Mouse (Mus musculus) c-Kit-negative CD71-positive TER-119-positive erythroid progenitor cells, embryonic 14.5 days (primary cell): Measurements from ENCODE around the gene Stard3.

ENCODE experiments used
- DNase-seq: peaks from one replicate; pipeline ENCODE4 v3.0.0-alpha.2; 2013; ENCODE audit warnings: low read depth, low spot score

Gene Stard3

DNA sequence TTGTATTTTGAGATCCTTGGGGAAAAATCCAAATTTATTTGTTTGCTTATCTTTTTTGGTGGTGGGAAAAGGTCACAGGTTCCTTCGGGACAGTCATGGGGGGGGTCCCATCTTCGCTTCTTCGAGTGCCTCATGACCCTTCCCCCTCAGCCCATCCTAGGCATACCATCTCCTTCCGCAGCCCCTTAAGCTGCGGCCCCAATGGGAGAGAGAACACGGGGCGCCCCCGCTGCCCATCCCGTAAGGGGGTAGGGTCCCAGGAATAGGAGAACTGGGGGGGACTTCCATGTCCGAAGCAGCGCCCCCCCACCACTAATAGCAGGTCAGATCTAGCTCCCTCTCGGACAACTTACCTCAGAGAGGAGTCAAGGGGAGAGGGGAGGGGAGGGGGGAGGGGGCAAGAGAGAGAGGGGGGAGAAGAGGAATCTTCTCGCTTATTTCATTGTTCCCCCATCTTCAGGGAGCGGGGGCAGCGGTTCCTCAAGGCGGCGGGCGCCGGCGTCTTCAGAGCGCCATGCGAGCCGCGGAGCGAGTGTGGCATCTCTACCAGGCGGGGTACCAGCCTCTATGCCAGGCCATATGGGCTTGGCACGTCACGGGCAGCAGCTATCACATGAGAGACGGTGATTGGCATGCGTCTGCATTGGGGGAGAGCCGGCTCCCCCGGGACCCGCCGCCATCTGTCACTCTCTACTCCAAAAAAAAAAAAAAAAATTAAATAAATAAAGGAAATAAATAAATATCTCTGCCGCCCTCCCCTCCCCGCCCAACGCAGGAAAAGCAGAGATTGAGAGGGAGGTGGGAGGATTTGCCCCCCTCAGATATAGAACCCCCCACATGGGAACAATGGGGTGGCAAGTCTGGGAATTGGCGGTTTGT, 28.8 kb upstream of the Stard3 start, which contains the start of gene Neurod2:
Gene Neurod2, minus strand, starts transcription at position 568 of the 879 bp plus-strand sequence.
- no peak for DNase-seq

DNA sequence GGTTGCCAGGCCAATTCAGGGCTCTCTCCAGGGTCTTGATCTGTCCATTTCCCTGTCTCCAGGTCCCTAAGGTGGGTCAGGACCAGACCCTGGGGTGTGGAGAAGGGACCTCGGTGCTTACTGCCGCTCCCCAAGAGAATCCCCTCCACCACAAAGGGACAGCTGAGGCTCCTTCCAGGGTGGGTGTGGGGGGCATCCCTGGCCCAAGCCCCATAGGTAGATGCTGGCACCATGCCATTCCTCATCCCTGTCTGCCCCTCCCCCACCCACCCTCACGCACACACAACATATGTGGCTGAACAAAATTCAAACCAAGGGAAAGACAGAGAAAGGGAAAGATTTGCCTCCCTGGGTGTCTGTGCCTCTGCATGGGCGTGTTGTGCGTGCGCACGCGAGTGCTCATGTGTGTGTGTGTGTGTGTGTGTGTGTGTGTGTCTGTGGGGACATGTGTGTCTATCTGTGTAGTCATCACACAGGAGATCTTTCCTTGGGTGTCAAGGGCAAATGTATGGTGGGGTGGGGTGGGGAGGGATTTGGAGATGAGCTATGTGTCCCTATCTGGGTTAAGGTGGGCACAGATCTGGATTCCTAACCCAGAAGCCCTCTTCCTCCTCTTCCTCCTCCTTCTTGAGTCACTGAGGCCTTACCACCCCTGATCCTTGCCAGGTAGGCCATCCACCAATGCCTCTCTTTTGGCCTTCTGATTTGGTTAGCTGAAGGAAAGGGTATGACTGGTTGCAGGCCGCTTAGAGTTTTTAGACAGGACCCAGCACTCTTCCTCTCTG, 28.0 kb upstream of the Stard3 start:
- no peak for DNase-seq

DNA sequence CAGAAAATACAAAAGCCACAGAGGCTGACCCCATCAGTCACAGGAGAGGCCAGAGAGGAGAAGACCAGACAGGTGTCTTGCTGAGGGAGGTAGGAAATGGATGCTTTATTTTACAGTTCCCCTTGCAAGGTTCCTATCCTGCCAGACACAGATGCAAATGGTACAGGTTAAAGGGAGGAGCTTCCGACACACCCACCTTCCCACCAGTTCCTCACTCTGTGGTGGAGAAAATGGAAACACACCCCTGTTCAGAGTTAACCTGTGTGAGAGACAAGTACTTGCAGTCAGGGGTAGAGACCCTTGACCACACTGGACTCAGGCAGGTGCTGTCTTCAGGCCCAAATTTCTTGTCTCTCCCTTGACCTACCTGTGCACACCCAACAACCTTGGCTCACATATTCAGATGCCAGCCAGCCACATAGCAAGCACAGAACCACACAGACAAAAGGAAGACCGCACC, 27.4 kb upstream of the Stard3 start:
- DNase-seq: no peak

DNA sequence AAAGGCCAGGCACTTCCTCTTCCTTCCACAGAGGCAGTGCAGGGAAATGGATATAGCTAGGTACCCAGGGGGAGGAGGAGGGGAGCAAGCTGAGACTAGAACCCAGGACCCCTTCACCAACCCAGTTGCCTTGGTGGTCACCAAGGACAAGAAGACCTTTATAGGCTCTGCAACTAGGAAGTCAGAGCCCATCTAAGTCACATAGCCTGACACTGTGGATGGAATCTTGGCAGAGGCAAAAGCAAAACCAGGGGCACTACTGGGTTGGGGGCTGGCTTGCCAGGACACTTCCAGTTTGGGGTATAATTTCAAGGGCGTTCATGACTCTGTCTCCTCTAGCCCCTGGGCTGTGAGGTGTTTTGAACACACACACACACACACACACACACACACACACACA, 26.8 kb upstream of the Stard3 start:
- no peak for DNase-seq

DNA sequence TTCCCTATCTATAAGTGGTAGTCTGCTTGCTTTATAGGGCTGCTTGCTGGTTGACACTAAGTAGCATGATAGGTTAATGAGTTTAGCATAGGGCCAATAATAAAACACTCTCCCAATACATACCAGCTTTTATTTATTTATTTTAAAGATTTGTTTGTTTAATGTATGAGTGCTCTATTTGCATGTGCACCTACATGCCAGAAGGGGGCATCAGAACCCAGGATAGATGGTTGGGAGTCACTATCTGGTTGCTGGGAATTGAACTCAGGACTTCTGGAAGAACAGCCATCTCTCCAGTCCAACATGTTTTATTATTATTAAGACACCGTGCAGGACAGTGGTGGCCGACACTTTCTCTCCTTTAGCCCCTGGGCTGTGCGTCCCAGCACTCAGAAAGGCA, 26.0 kb upstream of the Stard3 start:
- DNase-seq: no peak

DNA sequence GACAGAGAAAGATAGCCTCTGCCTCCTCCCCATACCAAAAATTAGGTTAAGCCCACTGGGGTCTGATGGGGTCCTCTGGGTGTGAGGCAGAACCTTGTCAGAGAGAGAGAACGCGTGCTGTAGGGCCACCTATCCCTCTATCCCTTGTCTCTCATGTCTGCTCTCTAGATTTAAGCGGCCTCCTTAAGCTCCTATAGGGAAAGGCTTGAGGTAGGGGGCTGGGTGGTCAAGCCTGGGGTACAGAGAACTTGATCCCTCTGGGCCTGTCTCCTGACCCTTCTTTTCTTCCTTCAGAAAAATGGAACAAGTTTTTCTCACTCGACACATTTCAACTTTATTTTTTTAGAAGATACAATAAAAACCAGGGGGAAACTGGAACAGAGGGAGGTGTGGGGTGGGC, 25.3 kb upstream of the Stard3 start:
- DNase-seq: no peak

DNA sequence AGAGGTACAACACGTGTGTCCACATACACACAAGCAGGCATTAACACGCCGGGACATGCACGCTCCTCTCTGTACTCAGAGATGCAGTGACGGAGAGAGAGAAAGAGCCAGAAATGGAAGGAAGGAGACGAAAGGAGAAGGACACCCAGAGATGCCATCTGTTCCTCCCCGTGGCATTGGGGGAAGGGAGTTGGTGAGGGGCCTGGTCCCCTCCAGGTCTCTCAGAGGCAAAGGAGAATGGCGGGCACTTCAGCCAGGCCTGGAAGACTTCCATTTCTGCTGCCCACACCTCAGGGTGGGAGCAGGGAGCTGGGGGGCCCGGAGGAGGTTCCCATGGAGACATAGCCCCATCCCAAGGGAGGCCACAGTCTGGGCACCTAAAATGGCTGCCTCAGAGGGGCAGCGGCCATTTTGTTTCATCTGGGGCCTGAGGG, 24.9 kb upstream of the Stard3 start:
- DNase-seq: no peak

DNA sequence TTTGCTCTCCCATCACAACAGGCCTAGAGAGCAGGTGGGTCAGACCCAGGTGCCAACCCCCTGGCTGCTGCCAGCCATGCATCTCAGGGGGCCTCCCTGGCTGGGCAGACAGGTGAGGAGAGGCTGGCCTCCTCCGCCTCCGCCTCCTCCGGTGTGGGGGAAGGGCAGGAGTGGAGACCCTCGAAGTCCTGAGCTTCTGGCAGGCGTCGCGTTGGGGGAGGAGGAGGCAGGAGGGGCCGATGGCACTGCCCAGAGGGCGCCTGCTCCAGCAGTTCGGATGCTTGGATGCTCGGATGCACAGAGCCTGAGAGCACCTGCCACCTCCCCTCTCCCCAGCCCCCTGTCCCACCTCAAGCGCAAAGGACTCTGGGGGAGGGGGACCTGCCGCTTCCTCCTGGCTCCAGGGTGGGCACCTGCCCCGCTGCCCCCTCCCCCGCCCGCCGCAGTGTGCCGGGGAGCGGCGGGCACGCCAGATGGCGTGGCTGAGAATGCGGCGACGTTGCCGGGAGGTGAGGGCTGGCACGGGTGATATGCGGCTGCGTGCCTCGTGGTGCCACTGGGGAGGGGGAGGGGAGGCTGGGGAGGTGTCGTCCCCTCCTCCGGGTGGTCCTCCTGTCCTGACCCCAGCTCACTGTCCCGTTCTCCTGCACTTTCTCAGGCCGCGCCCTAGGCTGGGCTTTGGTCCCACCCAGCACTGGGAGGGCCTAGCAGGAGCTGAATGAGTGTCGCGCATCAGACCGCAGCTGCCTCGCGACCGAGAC, 24.0 kb upstream of the Stard3 start:
- no peak for DNase-seq

DNA sequence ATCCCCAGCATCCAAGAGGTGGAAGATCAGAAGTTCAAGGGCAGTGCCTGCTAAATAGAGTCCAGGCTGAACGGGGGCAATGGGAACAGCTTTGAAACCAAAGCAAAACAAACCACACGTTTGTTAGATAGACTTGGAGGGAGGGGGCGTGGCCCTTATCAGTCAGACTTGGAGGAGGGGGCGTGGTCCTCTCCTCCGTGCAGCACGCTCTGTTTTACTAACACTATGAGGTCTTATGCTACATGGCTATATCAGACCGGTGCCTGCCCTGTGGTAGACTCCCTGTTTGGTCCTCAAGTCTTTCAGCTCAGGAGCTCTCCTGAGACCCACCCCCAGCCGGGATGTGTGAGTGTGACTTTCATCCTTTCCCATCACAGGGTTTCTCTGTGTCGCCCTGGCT, 22.9 kb upstream of the Stard3 start:
- no peak for DNase-seq

DNA sequence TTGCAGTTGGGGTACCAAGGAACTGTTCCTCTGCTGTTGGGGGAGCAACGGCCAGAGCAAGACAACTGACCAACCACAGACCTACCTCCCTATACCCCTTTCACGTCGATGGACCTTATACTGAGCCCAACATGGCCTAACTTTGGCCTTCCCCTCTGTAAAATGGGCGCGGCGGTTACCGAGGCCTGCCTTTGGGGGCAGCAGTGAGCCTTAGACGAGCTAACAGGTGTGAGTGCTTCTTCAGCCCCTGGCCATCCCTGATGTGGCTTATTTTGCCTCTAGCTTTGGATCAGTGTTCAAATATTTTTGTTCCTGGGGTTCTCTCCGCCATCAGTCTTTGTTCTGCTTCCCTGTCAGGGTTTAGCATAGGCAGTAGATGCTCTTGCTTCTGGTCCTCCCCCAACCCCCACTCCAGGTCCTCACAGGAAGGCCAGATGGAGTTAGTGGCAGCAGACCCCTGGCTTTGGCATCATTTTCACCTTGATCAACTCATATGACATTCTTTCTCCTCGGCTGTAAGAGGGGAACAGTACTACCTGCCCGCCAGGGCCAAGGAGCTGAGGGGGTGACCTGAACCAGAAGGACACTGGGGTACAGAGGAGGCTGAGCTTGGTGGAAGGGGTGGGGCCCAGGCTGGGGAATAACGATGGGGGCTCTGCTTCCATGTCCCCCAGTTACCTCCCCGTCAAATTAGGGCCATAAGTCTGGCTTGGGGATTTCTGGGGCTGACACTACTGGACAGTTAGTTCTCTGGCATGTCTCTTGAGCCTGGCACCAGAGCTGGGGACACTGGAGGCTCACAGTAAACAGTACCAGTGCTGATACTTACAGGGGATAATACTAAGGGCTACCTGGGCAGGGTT, 21.7 kb upstream of the Stard3 start:
- no peak for DNase-seq

DNA sequence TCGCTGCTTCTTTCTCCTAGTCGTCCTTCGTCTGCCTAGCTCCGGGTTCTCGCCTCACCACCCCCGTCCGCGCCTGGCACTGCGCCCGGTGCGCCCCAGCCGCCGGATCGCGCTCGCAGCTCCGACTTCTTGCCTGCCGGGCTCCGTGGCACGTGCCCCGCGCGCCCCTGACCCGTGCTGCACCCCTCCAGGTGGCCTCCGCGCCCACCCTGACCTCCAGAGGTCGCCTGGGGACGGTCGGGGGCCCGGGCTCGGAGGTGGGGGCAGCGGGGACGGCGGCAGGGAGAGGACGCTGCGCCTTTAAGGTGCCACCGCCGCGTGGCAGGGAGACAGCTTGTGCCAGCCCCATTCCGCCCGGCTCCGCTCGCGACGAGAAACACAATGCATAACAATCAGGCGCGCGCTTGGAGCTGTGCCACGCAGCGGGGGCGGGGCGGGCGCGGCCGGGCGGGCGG, 19.6 kb upstream of the Stard3 start:
- no peak for DNase-seq

DNA sequence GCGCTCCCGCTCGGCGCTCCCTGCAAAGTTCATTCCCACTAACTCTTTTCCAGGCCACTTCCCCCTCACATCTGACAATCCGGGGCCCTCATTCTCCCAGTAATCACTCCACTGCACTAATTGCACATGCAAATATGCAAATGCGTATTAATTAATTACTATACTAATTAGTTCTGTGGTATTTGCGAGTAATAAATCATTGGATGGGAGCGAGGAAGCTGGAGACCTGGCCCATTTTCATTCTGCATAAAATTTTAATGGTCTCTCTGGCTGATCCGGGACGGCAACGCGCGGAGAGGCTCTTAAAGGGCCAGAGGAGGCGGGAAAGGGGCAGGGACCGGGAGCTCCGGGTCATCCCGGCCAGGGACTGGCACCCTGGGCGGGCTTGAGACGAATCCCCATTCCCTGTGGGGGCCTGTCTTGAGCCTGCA, 19.1 kb upstream of the Stard3 start:
- no peak for DNase-seq

DNA sequence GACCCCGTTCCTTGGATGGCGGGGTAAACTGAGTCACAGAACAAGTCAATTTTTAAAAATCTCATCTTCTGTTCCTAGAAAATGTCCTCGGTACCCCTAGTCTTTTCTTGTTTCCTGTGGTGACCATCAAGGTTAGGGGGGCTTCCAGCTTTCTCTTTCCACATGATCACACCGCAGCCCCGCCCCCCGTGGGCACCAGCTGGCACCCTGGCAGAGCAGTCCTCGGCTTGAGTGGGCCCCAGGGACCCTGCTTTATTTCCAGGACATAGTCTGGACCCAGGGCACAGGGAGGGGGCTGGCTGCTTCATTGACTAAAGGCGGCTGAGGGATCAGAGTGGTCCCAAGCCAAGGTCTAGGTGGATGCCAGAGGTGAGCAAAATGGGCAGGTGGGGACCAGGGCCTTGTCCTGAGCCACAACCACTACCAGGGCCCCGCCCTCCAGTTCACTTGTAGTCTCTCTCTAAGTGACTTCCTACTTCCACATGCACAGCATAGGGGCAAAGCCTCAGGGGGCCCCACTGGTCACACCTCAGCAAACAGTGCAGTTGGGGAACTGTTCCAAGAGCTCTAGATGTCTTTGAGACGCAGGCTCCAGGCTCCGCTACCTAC, 18.4 kb upstream of the Stard3 start:
- no peak for DNase-seq

DNA sequence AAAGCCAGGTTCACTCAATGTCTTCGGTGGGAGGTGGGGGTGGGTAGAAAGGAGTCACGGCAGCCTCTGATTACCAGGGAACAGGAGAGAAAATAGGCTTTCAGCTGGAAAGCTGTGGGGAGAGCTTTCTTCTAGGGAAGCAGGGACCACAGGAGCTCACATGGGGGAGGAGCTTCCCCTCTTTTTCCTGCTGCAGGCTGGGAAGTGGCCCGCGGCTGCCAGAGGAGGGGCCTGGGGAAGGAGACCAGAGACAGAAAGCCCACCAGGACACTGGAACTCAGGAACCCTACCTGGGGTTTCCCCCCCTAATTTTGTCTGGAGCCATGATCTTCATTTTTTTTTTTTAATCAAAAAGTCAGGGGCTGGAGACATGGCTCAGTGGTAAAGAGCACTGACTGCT, 17.6 kb upstream of the Stard3 start:
- DNase-seq: no peak

DNA sequence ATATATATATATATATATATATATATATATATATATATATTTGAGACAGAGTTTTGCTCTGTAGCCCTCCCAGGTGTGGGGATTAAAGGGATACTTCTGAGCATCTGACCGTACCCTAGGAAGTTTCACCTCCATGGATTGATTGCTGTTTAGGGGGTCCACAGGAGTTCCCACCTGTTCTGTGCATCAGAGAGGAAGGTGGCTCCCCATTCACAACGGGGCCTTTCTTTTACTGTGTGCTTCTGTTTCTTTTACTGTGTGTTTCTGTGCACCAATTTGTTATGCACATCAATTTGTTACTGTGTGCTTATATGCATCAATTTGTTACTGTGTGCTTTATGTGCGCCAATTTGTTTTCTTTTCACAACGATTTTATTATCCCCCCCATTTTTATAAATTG, 17.0 kb upstream of the Stard3 start:
- DNase-seq: no peak

DNA sequence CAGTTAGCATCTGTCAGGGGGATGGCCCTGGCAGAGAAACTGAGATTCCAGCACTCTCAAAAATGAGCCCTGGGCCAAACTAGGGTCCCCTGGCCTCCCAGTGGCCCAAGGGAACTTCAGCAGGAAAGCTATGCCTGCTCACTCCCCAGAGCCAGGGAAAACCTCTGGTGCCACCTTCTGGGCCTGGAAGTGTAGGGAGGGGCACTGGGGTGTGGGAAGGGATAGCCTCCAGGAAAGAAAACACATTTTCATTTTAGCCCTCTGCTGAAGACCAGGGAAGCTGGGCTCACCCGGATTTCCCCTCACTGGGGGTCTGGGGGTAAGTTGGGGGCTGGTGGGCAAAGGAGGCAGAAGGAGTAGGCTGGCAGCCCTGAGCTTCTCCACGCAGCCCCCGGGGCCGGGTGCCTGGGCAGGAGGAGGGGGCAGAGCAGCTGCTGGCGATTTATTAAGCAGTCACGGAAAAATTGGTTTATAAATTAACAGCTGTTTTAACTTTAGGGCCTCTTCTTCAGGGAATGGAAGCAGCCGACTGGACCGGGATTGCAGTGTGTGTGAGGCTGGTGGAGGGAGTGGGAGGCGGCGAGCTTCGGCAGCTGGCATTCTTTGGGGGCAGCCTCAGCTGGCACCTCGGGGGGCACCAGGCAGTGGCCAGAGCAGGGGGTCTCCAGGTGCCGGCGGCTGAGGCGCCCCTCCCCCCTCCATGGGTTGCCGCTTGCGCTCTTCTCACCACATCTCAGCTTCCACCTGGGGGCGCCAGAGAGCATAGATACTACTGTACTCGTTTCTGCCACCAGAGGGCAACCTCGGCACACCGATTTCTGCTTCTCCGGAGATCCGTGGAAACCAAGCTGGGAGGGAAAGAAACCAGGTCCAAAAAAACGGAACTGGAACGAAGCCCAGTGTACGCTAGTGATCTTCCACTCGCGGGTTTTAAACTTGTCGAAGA, 15.9 kb upstream of the Stard3 start:
- DNase-seq: peak; percentile 63

DNA sequence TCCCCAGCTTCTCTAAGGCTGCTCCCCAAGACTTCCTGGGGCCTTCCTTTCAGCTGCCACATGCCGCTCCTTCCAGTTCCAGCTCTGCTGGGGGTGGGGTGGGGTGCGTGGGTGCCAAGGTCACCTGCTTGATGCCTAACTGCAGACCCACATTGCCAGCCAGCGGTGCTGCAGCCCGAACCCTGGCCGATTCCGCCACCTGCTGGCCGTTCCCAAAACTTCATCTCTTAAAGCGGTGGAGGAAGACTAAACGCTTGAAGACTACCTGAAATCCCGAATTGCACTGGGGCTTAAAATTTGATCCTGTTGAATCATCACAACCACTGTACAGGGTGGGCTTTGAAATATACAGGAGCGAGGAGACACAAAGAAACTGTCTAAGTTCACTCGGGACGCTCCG, 12.9 kb upstream of the Stard3 start:
- DNase-seq: peak; percentile 32

DNA sequence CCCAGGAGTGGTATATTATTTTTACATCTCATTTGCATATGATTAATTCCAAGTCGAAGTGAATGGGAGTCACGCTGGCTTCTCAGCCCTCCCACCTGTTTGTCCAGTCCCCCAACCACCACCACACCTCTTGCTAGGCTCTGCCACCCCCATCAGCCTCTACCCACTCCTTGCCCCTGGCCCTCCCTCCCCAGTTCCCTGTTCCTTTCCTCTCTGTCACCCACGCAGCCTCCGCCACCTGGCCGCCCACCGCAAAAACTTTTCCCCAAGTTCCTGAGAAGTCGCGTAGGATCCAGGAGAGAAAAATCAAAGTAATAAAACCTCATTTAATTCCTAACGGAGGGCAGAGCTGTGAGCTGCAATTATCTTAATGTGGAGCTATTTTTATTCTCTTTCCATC, 12.0 kb upstream of the Stard3 start:
- no peak for DNase-seq

DNA sequence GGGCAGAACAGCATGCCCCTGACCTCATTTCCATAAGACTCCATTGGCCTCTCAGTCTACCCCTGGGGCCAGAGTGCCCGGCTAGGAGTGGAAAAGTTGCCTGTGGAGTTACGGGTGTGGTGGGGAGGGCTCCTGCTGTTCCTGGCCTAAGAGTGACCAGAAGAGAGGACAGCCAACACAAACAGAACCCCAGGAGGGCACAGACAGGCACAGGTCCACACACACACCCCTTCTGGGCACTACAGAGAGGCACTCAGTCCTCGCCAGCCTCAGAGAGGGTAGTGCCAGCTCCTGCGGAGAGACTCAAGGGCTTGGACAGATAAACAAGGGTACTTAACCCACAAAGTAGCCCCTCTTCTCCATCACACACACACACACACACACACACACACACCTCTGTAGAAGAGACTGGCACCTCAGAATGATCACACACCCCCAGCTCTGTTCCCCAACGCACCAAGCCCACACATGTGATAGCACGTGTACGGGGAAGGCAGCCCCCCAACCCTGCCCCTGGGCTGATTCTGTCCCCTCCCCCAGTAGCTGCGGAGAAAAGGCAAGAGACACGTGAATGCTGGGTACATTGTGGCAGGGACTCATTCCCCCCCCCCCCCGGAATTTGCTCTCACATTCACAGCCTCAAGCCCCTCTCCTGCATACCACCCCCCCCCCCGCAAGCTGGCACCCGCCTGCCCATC, 10.6 kb upstream of the Stard3 start:
- DNase-seq: no peak
